Mouse (Mus musculus): Measurements from ENCODE around the gene Rora.

Rora gene

DNA sequence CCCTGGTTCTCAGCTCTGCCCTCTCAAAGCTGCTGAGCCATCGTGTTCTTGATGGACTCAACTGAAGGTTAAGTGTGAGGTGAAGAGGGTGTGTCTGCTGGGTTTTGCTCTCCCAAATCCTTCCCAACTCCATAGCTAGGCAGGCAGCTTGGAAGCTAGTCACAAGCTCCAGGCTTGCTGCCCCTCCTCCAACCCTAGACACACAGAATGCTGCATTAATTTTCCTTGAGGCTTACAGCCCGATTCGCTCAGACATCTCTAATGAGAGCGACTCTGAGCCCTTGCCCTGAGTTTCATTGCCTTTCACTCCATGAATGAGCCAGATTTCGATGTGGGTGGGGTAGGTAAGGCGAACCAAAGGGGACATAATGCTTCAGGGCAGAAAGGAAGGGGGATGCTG, 705.2 kb downstream of the Rora start:
- no peak for DNase-seq (ENCODE audit: low spot score)

- DNase-seq (ENCODE audit: low spot score), result no peak
Measured at GRCm38 (mm10) chr9:69361951-69362445, 708.4 kb downstream of the Rora start.

DNA sequence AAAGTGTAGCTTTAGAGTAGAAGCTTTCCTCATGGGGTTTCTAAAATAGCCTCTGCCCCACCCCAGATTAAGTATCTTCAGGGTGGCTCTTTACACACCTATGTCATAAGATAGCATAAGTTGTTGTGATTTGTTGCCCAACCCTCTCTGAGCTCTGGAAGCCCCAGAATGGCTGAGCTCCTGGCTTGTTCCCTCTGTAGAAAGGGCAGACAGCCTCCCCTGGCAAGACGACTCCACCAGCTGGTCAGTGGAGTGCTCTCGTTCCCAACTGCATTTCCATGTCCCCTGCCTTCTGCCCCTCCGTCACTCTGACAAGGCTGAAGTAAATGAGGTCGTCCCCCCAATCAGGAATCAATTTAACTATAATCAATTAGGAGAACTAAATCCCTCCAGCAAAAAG, 709.2 kb downstream of the Rora start:
- no peak for DNase-seq (ENCODE audit: low spot score)

DNA sequence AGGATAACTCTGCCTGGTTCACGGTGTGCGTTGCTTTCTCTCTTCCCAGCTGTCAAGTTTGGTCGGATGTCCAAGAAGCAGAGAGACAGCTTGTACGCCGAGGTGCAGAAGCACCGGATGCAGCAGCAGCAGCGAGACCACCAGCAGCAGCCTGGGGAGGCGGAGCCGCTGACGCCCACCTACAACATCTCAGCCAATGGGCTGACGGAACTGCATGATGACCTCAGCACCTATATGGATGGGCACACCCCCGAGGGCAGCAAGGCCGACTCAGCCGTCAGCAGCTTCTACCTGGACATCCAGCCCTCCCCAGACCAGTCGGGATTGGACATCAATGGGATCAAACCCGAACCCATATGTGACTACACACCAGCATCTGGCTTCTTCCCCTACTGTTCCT, 710.5 kb downstream of the Rora start:
- DNase-seq (ENCODE audit: low spot score), result peak; percentile 25

GRCm38 (mm10) chr9:69367055-69367454, 713.5 kb downstream of the Rora start:
- no peak for DNase-seq (ENCODE audit: low spot score)

- peak; percentile 33 for DNase-seq (ENCODE audit: low spot score)
Measured at GRCm38 (mm10) chr9:69368071-69368470, 714.5 kb downstream of the Rora start.

DNA sequence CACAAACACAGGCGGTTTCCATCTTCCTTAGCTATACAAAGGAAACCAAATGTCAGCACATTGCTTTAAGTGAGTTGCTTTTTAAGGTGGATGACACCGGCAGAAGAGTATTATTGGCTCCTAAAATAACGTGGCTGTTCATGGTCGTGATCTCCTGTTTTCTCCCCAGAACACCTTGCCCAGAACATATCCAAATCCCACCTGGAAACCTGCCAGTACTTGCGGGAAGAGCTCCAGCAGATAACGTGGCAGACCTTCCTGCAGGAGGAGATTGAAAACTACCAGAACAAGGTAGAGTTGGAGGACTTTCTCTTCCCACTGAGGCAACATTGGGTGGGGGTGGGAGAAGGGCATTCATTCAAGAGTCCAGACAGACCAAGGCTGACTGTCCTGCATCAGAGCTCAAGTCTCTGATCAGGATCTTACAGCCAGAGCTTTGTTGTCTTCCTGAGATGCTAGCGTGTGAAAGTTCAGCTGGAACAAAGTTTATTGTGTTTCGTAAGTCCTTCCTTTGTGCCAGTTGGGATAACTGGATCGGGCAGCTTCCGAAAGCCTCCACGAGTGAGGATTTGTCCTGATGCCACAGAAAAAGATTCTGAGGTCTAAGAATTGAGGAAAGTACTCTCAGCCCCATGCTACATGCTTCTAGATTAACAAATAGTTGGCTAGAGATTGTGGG, 717.6 kb downstream of the Rora start:
- DNase-seq (ENCODE audit: low spot score), result no peak

GRCm38 (mm10) chr9:69372871-69373270, 719.3 kb downstream of the Rora start:
- no peak for DNase-seq (ENCODE audit: low spot score)

DNA sequence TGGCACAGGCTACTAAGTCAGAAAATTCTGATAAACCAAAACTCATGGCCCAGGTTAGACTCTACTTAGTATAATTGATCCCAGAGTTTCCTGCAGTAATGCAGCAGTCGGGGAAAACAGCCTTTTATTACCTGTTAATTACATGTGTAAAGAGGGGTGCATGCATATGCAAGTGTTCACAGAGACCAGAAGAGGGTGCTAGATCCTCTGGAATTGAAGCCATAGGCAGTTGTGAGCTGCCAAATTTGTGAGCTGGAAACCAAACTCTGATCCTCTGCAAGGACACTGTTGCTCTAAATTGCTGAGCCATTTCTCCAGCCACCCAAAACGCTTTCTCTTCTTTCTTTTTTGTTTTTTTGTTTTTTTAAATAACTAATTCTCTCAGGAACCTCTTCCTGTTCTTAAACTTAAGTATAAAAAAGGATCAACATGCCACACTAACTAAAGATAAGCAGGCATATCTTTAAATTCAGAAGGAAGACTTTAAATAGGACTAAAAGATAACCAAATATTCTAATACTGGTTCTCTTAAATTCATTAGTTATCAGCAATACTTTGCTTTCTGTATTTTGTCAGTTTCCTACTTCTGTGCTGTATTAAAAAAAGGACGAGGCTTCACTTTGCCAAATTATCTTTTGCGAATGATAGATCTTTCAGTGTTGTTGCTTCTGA, 723.5 kb downstream of the Rora start:
- no peak for DNase-seq (ENCODE audit: low spot score)

- DNase-seq (ENCODE audit: low spot score), result no peak
Measured at GRCm38 (mm10) chr9:69377654-69378045, 724.1 kb downstream of the Rora start.

DNA sequence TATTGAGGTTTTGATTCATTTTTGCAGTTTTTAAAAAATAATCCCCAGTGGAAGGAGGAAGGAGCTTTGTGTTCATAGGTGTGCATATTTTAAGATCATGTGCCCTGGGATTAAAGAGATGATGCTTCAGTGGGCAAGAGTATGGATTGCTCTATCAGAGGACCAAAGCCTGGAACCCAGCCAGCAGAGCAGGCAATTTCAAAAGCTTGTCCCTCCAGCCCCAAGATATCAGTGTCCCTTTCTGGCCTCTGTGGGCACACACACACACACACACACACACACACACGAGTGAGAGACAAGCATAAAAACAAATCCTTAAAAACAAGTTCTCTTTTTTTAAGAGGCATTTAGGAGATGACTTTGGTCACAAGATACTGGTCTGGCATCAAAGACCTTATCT, 727.0 kb downstream of the Rora start:
- no peak for DNase-seq (ENCODE audit: low spot score)

DNA sequence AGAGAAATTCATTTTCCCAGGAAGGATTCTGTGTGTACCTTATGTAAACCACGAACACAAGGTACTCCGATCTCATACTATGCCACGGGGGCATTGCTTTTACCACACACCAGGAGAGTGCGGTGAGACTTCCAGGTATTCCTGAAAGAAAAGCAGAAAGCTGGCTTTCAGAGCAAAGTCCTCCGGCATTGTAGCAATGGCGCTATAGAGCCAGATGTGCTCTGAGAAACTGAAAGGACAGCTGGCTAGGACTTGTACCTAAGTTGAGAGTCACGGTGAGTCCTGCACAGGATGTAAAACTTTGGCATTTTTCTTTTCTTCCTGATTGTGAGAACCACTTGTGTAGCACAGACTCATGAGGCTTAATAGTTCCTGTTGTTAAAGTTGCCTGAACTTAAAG, 728.2 kb downstream of the Rora start:
- no peak for DNase-seq (ENCODE audit: low spot score)

DNA sequence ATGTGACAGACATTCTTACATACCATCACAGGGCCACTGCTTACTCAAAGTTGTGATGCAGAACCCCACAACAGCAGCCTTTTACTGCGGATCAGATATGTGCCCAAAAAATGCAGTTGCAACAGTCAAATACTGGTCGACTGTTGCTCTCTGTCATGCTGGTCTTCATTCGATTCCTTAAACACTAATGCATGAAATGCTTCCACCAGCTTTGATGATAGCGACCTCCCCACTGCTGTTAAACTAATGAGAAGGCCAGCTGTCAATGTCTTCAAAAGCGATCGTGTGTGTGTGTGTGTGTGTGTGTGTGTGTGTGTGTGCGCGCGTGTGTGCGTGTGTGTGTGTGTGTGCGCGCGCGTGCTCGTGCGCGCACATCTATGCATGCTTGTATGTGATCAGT, 730.9 kb downstream of the Rora start:
- no peak for DNase-seq (ENCODE audit: low spot score)

- DNase-seq (ENCODE audit: low spot score), result no peak
Measured at GRCm38 (mm10) chr9:69384905-69385304, 731.3 kb downstream of the Rora start.

DNA sequence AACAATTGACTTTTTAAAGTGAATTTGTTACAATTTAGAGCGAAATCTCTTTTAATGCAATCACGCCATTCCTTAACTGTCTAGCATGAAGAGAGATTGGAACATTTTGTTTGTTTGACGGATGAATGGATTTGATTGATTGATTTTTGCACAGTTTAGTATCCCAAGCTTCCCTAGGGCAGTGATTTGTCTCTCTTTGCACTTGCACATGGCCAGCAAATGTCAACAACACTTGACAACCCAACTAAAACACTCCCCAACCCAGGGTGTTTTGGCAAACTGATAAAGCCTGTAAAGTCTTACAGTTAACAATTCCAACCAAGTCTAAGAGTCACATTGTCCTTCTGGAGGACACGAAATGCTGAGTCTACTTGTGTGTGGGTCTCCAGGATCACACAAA, 733.7 kb downstream of the Rora start:
- DNase-seq (ENCODE audit: low spot score), result no peak

DNA sequence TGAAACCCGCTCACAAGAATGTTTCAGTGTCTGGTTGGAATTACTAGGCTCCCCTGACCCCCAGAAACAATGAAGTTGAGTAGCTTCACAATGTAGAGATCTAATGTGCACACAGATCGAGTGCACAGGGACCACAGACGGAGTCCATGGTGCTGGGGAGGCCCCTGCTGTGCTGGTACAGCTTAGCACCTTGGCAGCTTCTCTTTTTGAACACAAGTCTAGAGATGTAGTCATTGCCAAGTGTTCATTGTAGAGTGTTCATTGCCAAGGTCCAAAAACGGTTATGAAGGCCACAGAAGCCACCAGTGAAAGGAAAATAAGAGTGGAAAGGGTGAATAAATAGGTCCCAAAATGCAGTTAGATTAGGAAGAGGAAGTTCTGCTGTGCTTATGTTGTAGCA, 737.0 kb downstream of the Rora start:
- no peak for DNase-seq (ENCODE audit: low spot score)

GRCm38 (mm10) chr9:69394234-69394633, 740.6 kb downstream of the Rora start:
- DNase-seq (ENCODE audit: low spot score), result no peak

DNA sequence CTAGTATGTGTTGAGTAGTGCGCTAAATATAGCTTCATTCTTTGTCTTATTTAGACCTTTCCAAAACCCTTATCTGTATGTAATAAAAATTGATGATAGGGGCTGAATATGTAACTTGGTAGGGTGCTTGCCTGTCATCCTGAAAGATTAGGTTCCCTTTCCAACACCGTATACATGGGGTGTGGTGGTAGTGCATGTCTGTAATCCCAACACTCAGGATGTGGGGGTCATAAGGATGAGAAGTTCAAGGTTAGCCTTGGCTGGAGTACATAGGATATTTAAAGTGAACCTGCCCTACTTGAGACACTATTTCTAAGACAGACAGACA, 743.8 kb downstream of the Rora start:
- no peak for DNase-seq (ENCODE audit: low spot score)

DNA sequence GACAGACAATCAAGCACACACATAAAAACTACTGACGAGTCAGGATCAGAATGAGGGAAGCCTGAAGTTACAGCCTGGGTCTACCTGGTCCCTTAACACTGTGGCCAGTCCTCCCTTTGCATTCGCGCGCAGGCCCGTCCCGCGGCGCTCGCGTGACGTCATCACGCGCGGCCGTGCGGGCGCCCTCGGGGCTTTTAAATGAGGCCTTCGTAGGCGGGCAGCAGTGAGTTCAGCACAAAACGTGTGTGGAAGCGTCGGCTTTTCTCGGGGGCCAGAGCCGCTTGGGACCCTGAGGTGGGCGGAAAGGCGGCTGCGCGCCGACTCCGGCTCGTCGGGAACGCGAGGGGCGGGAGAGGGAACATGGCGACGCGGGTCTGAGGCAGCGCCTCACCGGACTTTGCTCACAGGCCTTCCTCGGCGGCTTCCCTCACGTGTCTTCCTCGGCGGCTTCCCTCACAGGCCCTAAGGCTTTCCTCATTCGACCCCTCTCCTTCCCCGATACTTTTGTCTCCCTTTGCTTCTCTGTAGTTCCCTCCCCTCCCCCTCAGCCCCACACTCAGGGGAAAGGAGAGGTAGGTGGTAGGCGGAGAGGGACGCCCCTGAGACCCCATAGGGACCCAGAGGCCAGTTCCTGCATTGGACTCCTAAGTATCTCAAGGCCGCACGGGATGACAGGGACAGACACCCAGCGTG, 744.3 kb downstream of the Rora start, which contains the start of gene Ice2:
Gene Ice2 (plus strand): TSS at position 147 of the 693 bp plus-strand sequence.
- peak; percentile 84 for DNase-seq (ENCODE audit: low spot score)

DNA sequence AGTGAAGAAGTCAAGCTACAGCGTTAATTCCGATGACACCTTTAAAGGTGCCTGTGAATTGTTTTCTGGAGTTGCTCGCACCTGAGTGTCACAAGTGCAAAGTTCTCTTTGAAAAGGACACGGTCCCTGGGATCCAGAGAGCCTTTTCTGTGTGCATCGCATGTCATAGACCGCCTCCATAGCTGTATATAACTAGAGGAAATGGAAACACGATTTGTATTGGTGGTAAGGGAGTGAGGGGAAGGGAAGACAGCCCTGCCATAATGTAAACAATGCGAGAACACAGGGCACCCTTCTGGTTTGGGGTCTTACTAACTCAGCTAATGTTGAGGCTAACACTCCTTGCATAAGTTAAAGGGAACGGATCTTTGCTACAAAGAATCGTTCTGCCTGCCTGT, 744.9 kb downstream of the Rora start:
- no peak for DNase-seq (ENCODE audit: low spot score)

DNA sequence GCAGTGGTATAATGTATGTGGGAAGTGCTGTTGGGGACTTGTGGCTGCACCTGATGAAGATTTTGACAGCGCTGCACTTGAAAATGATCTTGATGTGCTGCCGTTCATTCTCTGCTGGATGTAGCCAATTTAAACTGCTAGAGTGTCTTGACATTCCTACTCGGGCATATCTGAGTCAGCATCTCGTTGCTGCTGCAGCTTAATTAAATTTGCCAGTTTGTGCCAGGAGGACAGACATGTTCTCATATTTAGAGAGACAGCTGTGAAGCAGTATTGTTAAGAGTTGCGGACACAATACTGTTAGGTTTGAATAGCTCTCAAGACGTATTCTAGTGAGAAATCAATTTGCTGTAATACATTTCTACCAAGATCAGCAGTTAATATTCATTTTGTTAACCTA, 751.1 kb downstream of the Rora start:
- DNase-seq (ENCODE audit: low spot score), result no peak

GRCm38 (mm10) chr9:69419476-69419875, 765.9 kb downstream of the Rora start:
- DNase-seq (ENCODE audit: low spot score), result no peak

DNA sequence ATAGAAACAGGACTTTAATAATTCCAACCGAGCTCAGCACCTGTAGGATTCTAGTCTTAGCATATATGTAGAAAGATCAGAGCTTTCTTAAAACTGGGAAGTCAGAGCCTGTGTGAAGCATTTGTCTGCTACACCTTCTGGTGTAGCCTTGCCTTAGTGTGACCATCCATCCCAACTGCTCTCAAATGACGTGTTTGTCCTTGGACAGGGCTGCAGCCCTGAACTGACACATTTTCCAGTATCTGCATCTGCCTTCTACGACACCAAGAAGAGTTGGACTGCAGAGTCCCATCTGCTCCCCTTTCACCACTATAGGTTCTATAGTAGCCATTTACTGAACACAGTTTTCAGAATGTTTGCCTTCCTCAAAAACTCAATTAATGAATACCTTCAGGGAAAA, 776.9 kb downstream of the Rora start:
- DNase-seq (ENCODE audit: low spot score), result no peak
